Mouse (Mus musculus) embryo, embryonic 10 days (tissue): ENCODE results near the gene Sptbn4.
"Not testable (repeated sequence)": the region's sequence is repeated elsewhere in the genome, so short reads cannot be mapped to it uniquely, and the experiment has no call there.

Source experiments
- DNase-seq: peaks from one replicate; pipeline ENCODE4 v3.0.0-alpha.2; 2015; ENCODE audit warnings: low spot score

The Sptbn4 gene

DNA sequence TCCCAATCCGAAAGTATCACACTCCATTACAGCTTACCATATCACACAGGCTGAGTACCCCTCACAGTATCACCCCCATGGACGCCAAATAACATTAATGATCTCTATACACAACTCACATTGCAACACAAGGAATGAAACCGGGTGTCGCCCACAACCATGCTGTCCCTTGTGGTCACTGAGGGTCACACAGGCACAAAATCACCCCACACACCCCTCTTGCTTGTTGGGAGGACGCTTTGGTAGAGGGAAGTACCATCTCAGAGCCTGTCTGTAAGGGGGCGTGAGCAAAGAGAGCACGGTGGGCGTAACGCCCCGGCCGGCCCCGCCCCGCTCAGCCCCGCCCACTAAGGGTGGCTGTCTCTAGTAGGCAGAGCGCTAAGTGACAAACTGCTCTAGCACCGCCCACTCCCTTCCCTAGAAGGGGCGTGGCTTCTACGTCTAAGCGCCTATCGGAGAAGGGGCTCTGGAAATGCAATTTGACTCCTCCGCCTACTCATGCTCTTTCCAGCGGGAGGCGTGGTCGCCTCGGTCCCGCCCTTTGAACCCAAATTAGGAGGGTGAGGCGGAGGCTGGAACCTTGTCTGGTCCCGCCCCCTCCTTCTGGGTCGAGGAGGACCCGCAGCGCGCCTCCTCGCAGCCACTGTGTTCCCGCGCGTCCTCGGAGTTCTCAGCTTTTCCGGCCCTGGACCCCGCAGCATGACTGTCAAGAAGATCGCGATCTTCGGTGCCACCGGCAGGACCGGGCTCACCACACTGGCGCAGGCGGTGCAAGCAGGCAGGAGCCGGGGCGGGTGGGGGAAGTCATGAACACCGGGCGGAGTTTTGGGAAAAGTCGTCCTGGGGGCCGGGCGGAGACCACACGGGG lies at the start of gene Sptbn4, which contains the start of gene Blvrb:
Sptbn4 (minus strand) TSS at position 268 of the 868 bp plus-strand sequence.
Blvrb (plus strand) TSS at position 560 of the 868 bp plus-strand sequence.
- peak; percentile 100 for DNase-seq

DNA sequence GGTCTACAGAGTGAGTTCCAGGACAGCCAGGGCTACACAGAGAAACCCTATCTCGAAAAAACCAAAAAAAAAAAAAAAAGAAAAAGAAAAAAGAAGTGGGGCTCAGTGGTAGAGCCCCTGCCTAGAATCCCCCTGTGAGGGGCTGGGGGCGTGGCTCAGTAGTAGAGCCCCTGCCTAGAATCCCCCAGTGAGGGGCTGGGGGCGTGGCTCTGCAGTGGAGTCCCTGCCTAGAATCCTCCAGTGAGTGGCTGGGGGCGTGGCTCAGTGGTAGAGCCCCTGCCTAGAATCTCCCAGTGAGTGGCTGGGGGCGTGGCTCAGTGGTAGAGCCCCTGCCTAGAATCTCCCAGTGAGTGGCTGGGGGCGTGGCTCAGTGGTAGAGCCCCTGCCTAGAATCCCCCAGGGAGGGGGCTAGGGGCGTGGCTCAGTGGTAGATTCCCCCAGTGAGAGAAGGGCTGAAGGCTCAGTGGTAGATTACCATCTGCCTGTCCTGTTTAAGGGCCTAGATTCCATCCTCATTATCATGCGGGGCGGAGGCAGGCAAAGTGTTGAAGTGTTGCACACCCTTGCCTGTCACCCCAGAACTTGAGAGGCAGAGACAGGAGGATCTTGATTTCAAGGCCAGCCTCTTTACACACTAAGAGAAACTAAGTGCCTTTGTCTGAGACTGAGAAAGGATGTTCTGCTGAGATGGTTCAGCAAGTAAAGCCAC lies 47.3 kb upstream of the Sptbn4 start:
- DNase-seq, result not testable (repeated sequence)

DNA sequence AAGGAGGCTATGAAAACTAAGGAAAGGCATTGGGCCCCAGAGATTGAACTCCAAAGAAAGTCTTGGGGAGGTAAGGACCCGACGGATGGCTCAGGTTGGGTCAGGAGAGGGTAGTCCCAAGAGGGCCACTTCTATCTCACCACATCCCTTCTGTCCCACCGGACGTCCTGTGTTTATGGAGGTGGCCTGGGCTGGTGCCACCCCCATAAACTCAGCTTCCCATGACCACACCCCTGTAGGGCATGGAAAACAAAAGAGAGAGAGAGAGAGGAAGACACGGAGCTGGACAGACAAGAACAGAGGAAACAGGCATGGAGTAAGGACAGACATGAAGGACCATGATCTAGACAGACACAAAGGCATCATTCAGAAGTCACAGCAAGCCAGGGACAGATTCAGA lies 46.0 kb upstream of the Sptbn4 start:
- no peak for DNase-seq

DNA sequence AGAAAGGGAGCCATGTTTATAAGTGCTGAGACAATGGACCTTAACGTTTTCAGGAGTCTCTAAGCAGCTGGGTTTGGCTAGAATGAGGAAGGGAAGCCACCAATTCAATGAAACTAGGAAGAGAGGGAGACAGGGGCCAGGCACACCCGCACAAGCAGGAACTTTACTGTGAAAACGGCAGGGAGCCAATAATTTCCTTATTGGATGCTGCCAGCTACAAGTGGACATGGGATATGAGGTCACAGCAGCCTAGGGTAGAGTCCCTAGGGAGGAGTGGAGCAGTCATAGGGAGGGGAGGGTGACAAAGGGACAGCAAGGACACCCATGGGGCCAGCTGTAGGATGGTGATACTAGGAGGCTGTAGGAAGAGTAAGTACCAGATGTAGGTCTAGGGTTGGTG lies 45.5 kb upstream of the Sptbn4 start:
- DNase-seq, result no peak

DNA sequence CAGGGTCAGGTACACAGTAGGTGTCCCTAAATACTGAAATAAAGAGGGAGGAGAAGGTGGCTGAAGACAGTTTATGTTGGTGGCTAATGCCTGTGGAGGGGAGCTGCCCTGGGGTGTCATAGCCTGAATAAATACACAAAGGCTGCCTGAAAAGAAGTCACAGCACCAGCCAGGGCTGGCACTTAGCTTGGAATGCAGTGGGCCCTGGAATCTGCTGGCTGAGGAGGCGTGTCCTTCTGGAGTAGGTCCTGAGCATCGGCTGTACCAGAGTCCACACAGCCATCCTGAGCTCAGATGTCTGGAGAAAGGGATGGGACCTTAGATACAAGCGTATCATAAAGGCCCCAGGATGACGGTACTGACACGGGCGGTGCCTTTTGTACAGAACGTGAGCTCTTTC lies 44.4 kb upstream of the Sptbn4 start:
- no peak for DNase-seq

DNA sequence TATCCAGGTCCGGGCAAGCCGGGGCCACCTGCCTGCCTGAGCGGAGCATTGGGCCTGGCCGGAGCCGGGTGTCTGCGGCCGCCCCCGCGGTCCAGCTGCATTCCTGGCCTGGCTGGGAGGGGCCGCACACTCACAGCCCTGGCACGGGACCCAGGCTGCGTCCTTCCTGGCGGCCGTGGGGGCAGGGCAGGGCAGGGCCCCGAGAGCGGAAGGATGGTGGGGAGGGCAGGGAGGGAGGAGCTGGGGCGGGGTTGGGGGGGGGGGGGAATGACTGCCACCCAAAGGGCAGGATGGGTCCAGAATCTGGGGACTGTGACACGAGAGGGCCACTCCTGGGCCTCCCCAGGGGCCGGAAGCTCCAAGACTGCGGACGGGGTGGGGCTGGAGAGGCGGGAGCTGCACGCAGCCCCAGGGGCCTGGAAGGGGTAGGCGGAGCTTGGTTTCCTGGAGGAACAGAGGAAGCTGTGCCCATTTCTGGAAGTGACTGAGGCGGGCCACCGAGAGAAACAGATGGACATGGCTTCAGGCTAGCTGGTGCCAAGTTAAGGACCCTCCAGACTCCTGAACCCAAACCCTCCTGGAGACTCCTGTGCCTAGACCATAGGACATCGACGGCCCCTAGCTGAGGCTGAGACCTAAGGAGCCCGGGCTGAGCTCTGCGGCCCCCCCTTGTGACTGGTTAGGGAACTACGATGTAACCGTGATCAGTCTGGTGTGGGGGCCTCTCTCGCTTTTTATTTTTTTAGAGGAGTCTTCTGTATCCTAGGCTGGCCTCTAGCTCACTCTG lies 43.2 kb upstream of the Sptbn4 start:
- peak; percentile 86 for DNase-seq

DNA sequence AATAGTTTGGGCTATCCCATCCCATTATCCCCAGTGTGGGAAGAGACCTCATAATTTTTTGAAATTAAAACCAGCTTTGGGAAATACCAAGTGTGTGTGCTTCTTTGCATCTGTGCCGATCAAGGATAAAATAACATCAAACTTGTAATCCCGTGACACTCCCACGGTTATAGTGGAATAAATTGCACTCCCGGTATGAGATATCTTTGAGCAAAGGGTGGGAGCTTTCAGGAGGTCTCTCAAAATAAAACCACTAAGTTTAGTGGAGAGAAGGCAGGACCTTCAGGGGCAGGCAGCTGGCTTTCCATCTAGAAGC lies 42.7 kb upstream of the Sptbn4 start:
- no peak for DNase-seq

DNA sequence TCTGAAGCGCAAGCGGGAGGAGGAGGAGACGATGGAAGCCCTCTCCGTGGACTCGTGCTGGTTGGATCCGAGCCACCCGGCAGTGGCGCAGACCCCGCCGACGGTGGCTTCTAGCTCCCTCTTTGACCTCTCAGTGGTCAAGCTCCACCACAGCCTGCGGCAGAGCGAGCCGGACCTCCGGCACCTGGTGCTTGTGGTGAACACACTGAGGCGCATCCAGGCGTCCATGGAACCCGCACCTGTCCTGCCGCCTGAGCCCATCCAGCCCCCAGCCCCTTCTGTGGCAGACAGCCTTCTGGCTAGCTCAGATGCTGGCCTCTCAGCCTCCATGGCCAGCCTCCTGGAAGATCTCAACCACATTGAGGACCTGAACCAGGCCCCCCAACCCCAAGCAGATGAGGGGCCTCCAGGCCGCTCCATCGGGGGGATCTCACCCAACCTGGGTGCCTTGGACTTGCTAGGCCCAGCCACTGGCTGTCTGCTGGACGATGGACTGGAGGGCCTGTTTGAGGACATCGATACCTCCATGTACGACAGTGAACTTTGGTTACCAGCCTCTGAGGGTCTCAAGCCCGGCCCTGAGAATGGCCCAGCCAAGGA lies 41.9 kb upstream of the Sptbn4 start:
- no peak for DNase-seq

DNA sequence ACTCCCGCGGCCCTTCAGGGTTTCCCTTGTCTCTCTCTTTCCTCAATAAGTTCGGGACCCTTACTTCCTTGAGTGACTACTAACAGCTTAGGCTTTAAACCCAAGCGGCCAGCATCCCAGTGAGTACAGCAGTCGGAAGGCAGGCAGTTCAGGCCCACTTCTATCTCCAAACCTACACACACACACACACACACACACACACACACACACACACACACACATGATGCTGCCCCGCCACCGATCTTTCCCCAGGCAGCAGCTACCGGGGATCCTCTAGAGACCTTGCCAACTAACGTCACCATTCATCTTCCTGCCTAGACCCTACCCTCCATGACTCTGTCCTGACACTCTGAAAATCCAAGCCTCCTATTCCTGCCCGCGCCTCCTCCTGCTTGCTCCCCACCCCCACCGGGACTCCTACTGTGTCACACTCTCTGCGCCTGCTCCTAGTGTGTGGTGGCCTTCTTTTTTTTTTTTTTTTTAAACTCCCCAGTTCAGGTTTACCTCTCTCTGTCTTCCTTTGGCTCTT lies 40.3 kb upstream of the Sptbn4 start:
- DNase-seq, result peak; percentile 43

DNA sequence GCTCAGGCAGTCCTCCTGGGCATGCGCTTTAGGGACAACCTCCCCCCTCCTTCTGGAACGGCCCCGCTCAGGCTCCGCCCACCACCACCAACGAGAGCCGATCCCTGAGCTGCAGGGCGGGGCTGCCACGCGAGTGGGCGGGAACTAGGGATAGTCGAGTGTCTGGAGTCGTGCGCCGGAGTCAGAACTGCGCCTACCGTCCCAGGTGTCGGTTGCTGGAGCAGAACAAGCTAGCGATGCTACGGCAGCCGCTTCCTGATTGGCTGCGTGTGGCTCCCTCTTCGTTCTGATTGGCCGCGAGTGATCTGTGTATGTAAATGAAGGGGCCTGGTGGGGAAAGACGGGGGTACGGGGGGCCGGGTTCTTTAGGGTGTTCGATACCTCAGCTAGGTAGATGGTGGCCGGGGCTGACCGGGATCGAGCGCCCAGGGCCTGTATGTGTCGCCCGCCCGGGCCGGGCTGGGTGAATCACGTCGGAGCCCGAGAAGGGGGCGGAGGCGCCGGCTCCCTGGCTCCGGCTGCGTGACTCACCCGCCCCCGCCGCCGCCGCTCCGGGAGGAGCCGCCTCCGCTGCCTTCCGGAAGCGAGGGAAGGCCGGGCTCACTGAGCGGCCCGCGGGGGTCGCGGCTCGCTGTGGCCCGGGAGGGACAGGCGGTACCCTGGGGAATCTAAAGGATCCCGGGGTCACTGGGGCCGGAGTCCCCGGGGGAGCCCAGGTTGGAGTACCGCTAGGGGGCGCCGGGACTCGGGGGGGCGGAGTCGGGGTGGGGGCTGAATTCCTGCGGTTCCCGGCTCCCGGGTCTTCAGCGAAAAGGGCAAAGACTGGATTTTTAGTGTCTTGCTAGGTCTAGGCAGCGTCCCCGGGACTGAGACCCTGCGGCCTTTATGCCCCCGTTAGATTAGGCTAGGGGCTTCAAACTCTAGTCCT lies 39.5 kb upstream of the Sptbn4 start, which contains the start of gene Sertad1:
Sertad1 (plus strand) TSS at position 141 of the 928 bp plus-strand sequence.
- peak; percentile 100 for DNase-seq

DNA sequence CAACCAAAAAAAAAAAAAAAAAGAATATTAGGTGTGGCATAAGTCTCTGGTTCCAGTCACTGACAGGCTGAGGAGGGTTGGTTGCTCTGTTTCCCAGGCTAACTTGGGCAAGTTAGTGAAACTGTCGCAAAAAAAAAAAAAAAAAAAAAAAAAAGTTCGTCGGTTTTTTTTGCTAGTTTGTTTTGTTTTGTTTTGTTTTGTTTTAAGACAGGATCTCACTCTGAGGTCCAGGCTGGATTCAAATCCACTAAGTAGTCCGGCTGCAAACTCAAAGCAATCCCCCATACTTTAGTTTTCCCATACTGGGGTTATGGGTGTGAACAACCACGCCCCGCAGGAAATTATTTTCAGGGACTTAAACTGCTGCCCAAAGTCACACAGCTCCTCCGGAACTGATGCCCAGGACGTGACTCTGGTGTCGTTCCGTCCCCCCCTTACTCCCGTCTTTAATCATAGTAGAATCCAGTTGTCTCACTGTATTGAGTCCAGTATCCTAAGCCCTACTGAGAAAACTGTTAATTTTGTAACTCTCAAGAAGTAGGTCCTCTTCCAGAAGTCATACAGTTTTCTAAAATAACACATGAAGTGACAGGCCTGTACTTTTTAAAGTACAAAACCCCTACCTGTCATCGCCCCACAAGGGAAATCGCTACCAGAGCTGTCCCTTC lies 38.8 kb upstream of the Sptbn4 start:
- no peak for DNase-seq

DNA sequence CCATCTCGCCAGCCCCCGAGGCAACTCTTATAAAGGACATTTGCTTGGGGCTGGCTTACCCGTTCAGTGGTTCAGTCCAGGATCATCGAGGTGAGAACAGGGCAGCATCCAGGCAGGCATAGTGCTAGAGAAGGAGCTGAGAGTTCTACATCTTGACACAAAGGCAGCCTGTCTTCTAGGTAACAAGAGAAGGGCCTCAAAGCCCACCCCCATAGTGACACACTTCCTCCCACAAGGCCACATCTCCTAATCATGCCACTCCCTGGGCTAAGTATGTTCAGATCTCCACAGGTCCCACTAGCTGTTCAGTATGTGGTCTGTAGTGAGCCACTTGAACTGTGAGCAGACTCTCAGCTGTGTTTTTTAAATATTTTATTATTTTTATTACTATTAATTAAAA lies 36.4 kb upstream of the Sptbn4 start:
- DNase-seq, result no peak

DNA sequence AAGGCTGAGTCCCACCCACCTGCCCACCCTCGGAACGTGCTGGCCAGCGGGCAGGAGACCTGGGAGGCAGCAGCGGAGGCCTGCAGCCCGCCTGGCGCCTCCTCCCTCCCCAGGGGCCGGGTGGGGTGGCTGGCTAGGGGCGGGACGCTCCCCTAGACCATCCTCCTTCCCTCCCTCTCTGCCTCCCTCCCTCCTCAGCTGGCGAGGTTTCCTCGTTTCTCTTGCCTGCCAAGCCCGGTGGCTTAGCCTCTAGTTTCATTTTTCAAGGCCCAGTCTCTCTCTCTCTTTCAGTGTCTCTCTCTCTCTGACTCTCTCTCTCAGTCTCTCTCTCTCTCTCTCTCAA lies 34.1 kb upstream of the Sptbn4 start:
- peak; percentile 85 for DNase-seq

DNA sequence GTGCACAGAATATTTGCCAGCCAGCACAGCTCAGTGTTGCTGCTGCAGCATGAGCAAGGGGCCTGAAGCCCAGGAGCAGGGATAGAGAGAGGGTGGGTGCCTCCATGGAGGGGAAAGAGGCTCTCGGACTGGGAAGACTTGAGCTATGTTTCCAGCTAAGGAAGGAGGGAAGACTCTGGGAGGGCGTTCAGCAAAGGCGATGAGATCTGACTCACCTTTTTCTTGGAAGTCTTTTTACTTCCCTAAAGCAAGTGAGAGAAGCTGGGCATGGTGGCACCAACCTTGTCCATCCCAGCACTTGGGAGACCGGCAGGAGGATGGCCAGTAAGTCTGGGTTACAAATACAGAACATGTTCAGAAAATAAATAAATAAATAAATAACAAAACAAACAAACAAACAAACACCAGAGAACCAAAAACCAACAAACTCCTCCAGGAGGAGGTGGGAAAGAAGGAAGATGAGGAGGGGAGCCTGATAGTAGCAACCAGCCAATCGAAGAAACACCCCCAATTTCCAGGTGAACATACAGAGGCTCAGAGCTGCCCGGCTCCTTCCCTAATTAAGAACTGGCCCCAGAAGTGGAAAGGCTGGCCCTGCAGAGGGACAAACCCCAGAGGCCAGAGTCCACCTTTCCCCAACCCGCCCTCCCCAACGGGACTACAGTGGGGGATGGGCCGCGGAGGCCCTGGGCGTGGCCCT lies 33.6 kb upstream of the Sptbn4 start:
- DNase-seq, result no peak

DNA sequence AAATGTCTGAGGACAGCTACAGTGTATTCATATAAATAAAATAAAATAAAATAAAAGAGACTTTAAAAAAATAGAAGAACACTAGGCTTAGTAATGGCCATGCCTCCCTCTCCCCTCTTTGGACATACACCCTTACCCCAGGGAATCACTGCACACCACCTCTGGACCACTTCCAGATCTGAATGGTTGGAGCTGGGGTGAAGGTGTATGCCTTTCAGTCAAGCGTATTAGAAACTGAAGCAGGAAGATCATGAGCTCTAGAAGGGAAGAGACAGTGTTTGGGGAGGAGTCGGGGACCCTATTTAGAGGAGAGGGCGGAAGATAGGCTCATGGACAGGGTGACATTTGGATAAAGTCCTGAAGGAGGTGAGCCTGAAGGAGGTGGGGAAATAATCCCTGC lies 33.0 kb upstream of the Sptbn4 start:
- DNase-seq, result no peak

DNA sequence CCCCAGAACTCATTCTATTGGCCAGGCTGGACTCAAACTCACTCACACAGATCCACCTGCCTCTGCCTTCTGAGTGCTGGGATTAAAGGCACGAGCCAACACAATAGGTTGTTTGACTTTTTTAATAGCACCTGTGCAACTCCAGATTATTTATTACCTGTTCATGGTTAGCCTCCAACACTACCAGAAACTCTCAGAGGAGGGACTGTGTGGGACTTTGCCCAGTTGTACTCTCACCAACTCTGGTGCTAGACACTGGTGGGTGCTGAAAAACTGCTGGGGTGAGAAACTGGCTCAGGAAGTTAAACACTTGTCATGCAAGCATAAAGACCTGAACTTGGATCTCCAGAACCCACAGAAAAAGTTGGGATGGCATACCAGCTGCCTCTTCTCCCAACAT lies 32.3 kb upstream of the Sptbn4 start:
- no peak for DNase-seq

DNA sequence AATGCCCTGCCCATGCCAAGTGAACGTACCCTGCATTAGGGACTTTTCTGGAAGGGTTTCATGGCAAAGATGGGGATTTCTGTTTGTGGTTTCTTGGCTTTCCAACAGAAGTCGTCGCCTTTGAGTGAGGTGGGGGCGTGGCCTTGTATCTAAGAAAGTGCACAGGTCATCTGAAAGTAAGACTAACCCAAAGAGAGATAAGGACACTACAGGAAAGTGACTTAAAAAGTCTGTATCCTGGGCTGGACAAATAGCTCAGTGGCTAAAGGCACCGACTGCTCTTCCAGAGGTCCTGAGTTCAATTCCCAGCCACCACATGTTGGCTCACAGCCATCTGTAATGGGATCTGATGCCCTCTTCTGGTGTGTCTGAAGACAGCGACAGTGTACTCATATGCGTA lies 31.1 kb upstream of the Sptbn4 start:
- DNase-seq, result no peak

DNA sequence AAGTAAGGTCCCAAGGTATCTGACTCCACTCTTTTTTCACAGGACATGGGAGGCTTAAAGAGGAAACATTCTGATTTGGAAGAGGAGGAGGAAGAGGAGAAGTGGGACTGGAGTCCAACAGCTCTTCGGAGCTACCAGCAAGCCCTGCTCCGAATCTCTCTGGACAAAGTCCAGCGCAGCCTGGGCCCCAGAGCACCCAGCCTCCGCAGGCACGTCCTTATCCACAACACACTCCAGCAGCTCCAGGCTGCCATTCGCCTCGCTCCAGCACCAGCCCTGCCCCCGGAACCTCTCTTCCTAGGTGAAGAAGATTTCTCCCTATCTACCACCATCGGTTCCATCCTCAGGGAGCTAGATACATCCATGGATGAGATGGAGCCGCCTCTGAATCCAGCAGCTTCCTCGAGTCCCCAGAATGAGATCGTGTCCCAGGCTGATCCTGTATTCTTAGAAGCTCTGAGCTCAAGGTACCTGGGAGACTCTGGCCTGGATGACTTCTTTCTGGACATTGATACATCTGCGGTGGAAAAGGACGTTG lies 28.7 kb upstream of the Sptbn4 start:
- DNase-seq, result no peak

DNA sequence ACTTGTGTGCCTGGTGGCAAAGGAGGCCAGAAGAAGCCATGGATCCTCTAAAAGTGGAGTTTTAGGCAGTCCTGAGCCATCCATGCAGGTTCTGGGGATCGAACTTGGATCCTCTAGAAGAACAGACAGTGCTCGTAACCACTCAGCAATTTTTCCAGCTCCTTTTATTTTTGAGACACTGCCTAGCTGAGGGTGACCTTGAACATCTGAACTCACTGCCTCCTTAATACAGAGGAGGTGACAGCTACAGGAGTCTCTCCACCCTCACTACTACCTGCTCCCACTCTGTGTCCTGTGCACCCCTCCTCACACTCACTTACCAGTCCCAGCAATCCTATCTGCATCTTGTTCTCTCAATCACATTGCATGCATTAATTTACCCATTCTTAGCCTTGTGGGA lies 28.1 kb upstream of the Sptbn4 start:
- DNase-seq, result no peak
